Mouse (Mus musculus): ENCODE results near the gene Il17d.

- TF ChIP-seq USF2 (conservative IDR thresholded peaks at IDR 0.05; ENCODE audit: low read depth, low read length): no peak
- no peak for TF ChIP-seq POLR2A (IDR thresholded peaks at IDR 0.05; ENCODE audit: low read depth, low read length)
- no peak for TF ChIP-seq CTCF (conservative IDR thresholded peaks at IDR 0.05 in 1 of 2, IDR thresholded peaks at IDR 0.05 in 1 of 2; ENCODE audit: low read depth in 2 of 2, low read length in 2 of 2)
- TF ChIP-seq NRF1 (IDR thresholded peaks at IDR 0.05; ENCODE audit: low read depth, low read length): no peak
- no peak for TF ChIP-seq MEF2A (IDR thresholded peaks at IDR 0.05; ENCODE audit: borderline replicate concordance, low read depth, low read length)
- TF ChIP-seq JUND (conservative IDR thresholded peaks at IDR 0.05; ENCODE audit: low read depth, low read length): no peak
- TF ChIP-seq MAX (IDR thresholded peaks at IDR 0.05; ENCODE audit: low read length): no peak
- no peak for TF ChIP-seq CHD2 (IDR thresholded peaks at IDR 0.05; ENCODE audit: low read length)
- no peak for TF ChIP-seq EP300 (IDR thresholded peaks at IDR 0.05; ENCODE audit: low read length)
- TF ChIP-seq NELFE (IDR thresholded peaks at IDR 0.05; ENCODE audit: low read depth, low read length): no peak
- no peak for TF ChIP-seq HCFC1 (IDR thresholded peaks at IDR 0.05; ENCODE audit: low read depth, low read length)
- TF ChIP-seq POLR2AphosphoS2 (IDR thresholded peaks at IDR 0.05; ENCODE audit: low read depth, low read length): no peak
- TF ChIP-seq IRF4 (IDR thresholded peaks at IDR 0.05; ENCODE audit: low read depth, low read length): no peak
Measured at GRCm38 (mm10) chr14:57475057-57475456, 49.5 kb upstream of the Il17d start.

All from CH12.LX (cell line).